Mouse (Mus musculus) limb, embryonic 12.5 days (tissue): ENCODE results near the gene Eif3g. TPM values are rescaled to one million over a fixed set of nuclear protein-coding genes. Genes with fewer than 3 reads are reported as not detected.
A peak's percentile ranks its signal among the peaks of the same experiment; 100 is the strongest.

ENCODE experiments used
- ATAC-seq: fragments of 200-750 bp; cut with Nextera tagmentation; 2 replicates; pipeline ENCODE4 v1.8.0; 2017; ENCODE audit warnings: low read depth, moderate TSS enrichment; ENCODE audit not compliant: insufficient number of reproducible peaks, insufficient read depth, low FRiP score, low TSS enrichment
- H3K27ac ChIP-seq: fragments of 300-500 bp; sonication (generic); 2 replicates; pipeline ENCODE4 v1.5.1; 2016; ENCODE audit warnings: mild to moderate bottlenecking, moderate library complexity
- H3K27me3 ChIP-seq: fragments of 300-500 bp; sonication (generic); 2 replicates; pipeline ENCODE4 v1.6.1; 2016; ENCODE audit warnings: mild to moderate bottlenecking, moderate library complexity
- H3K36me3 ChIP-seq: fragments of 300-500 bp; sonication (generic); 2 replicates; pipeline ENCODE4 v1.6.1; 2016; ENCODE audit warnings: mild to moderate bottlenecking, moderate library complexity
- H3K4me1 ChIP-seq: fragments of 300-500 bp; sonication (generic); replicated peaks from 2 replicates; pipeline ENCODE4 v1.6.1; 2016
- H3K4me2 ChIP-seq: fragments of 300-500 bp; sonication (generic); 2 replicates; pipeline ENCODE4 v1.6.1; 2016; ENCODE audit warnings: mild to moderate bottlenecking, moderate library complexity
- H3K4me3 ChIP-seq: fragments of 300-500 bp; sonication (generic); replicated peaks from 2 replicates; pipeline ENCODE4 v1.5.1; 2016; ENCODE audit warnings: mild to moderate bottlenecking
- H3K9ac ChIP-seq: fragments of 300-500 bp; sonication (generic); replicated peaks from 2 replicates; pipeline ENCODE4 v1.6.1; 2016; ENCODE audit warnings: mild to moderate bottlenecking, moderate library complexity
- H3K9me3 ChIP-seq: fragments of 300-500 bp; sonication (generic); 2 replicates; pipeline ENCODE4 v1.6.1; 2016; ENCODE audit warnings: mild to moderate bottlenecking, moderate library complexity
- WGBS: fragments of 180-500 bp; shearing (Covaris S2); methylation state at CpG from one replicate; pipeline ENCODE4 v1.1.7; 2016; 5-methylcytosine and 5-hydroxymethylcytosine counted together
- polyA plus RNA-seq: library from polyadenylated mRNA; unstranded; fragments of >200 nt; fragmentation: Nextera tagmentation; extraction: Ambion mirVana; gene quantifications from 2 replicates; pipeline ENCODE4 v1.2.1, GENCODE M21; 2016

The Eif3g gene
- polyA plus RNA-seq = 328 and 335 TPM in 2 replicates

DNA sequence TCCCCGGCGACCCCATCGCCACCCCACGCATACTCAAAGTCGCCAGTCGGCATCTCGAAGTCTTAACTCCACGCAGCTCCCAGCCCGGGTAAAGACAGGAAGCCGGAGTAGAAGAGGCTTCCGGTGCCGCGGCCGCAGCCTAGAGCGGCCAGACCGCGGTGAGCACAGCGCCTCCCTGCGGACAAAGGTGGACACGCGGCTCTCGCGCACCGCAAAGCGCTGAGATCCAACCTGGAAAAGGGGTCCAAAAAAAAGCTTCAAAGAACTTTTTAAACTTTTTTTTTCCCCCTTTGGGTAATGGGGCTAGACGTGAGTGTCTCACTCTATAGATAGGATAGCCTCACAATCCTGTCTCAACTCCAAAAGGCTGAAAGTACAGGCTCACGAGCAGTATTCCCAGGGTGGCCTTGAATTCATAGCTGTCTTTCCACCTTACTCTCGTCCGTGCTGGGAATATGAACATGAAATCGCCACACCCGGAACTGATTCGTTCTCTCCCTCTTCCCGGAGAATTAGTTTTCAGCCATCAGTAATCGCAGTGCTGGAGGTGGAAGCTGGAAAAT lies at the start of gene Eif3g:
TSS of gene Eif3g (minus strand) at position 113 of the 563 bp plus-strand sequence.
- 4% methylated on average over 34 of the region's 34 CpGs for WGBS
- peaks cover 11% of the 10 kb centered on the region for H3K4me1 ChIP-seq
- peak within 1 kb of the TSS; percentile 67; the same call in 1 of the 2 replicates for H3K27ac ChIP-seq
- peaks cover 38% of the 10 kb centered on the region for H3K36me3 ChIP-seq
- H3K4me3 ChIP-seq = peak within 1 kb of the TSS; percentile 98
- no peaks in the 10 kb centered on the region for H3K9me3 ChIP-seq
- peak within 1 kb of the TSS; percentile 94 for H3K9ac ChIP-seq
- H3K27me3 ChIP-seq = no peaks in the 10 kb centered on the region
- peak within 1 kb of the TSS; percentile 97 for H3K4me2 ChIP-seq
- peak; percentile 79 for ATAC-seq

DNA sequence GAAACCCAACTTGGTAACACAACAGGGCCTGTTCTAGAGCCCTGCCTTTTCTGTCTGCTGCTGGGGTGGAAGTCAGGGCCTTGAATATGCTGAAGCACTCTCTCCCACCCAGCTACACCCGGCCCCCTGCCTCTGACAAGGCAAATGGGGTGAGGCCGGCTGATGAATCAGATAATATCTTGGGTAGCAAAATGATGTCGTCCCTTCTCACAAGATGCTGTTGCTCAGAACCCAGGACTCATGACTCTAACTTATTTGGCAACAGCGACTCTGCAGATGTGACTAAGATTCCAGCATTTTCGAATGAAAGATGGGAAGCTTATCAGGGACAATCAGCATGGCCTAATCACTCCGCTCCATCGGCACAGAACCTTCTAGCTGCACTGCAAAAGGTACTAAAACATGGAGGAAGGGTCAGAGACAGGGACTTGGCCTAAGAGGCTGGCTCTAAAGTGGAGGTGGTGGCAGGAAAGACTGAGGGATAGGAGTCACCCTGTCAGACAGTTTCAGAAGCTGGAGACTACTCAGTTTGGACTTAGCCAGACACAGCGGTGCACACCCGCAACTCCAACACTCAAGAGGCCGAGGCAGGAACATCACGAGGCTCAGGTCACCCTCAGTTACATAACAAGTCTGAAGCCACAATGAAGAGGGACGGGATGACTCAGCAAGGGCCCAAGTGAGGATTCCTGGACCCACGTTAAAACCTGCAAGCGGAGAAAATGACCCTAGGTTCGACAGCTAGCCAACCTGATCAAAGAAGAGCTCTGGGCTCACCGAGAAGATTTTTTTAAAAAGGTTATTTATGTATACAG lies 47.9 kb upstream of the Eif3g start:
- Histone ChIP-seq H3K4me2 (no peak overlapping the region), H3K4me1 (peaks cover 44% of the 10 kb centered on the region), H3K36me3 (peaks cover 55% of the 10 kb centered on the region), H3K27ac (no peak overlapping the region), H3K27me3 (no peaks in the 10 kb centered on the region), H3K9ac (no peak overlapping the region), H3K4me3 (no peak overlapping the region), H3K9me3 (no peaks in the 10 kb centered on the region)
- no peak for ATAC-seq
- 81% methylated on average over 16 of the region's 16 CpGs for WGBS

DNA sequence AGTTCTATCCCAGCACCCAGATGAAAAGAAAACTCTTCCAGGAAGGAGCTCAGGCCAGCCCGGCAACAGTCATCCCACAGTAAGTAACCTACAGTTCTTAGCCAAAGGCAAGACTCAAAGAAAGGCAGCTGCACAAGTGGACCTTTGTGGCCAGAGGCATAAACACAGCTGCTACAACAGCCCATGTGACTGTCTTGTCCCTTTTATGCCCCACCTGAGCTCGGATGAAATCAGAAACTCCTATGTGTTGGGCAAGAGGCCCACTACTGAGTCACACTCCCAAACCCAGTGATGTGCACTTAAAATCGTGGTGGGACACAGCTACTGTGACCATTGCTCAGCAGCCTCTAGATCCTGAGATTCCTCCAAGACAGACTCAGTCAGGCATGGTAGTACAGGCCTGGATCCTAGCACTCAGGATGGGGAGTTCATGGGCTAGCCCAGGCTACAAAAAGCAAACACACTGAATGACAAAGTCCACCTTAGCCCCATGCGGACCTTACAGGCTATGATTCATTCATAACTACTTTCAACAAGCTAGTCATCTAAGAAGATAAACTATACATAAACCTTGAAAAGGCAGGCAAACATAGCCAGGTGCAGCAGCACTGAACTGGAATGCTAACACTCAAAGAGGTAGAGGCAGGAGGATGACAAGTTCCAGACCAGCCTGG lies 46.4 kb upstream of the Eif3g start:
- H3K9ac ChIP-seq = peak overlapping the region; percentile 2; the same call in 1 of the 2 replicates
- no peaks in the 10 kb centered on the region for H3K9me3 ChIP-seq
- H3K27ac ChIP-seq = peak overlapping the region; percentile 53
- H3K4me2 ChIP-seq = no peak overlapping the region
- H3K4me1 ChIP-seq = peaks cover 29% of the 10 kb centered on the region
- H3K36me3 ChIP-seq = peaks cover 69% of the 10 kb centered on the region
- WGBS = 60% methylated on average over 4 of the region's 4 CpGs
- no peaks in the 10 kb centered on the region for H3K27me3 ChIP-seq
- no peak for ATAC-seq
- no peak overlapping the region for H3K4me3 ChIP-seq

DNA sequence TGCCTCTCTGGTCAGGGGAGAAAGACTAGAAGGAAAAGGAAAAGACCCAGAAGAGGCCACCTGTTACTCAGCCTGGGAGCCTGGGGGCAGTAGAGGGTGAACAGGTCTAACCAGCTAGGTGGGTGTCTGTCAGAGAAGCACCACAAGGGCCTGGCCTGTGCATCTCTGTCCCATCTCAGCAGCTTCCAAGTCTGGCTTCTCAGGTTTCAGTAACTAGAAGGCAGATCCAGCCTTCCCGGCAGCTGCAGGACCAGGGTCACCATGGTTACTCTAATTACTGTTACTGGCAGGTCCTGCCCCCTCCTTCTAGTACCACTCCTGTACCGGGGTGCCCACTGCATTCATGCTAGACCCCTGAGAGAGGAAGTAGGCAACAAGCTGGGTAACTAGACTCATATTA lies 45.5 kb upstream of the Eif3g start:
- WGBS = 3% methylated on average over 2 of the region's 2 CpGs
- H3K9ac ChIP-seq = 0 out of 2 replicates have a peak overlapping the region, but pooled peaks have one; percentile 2
- no peak overlapping the region for H3K4me3 ChIP-seq
- H3K4me2 ChIP-seq = no peak overlapping the region
- H3K27ac ChIP-seq = no peak overlapping the region
- peaks cover 21% of the 10 kb centered on the region for H3K4me1 ChIP-seq
- no peaks in the 10 kb centered on the region for H3K27me3 ChIP-seq
- peak; percentile 63; the same call in 1 of the 2 replicates for ATAC-seq
- H3K36me3 ChIP-seq = peaks cover 75% of the 10 kb centered on the region
- H3K9me3 ChIP-seq = no peaks in the 10 kb centered on the region

DNA sequence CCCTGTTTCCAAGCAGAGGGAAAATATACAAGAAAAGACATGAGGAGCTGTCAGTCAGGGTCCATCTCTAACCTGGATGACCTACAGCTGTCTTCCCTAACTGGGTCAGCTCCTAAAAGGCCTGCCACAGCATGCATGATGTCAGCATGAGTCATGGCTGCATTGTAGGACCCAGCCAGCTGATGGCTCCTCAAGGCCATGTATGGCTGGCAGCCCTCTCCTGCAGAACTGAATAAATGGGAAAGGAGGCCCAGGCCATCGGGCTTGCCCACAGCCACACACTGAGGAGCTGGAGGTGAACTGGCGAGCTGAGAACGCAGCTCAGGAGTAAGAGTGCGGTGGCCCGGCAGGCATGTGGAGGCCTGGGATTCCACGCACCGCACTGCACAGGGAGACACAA lies 45.0 kb upstream of the Eif3g start:
- no peaks in the 10 kb centered on the region for H3K27me3 ChIP-seq
- ATAC-seq = peak; percentile 6; the same call in 1 of the 2 replicates
- H3K9ac ChIP-seq = no peak overlapping the region
- H3K27ac ChIP-seq = 0 out of 2 replicates have a peak overlapping the region, but pooled peaks have one; percentile 54
- peaks cover 19% of the 10 kb centered on the region for H3K4me1 ChIP-seq
- no peak overlapping the region for H3K4me2 ChIP-seq
- WGBS = 94% methylated on average over 7 of the region's 7 CpGs
- H3K36me3 ChIP-seq = peaks cover 78% of the 10 kb centered on the region
- H3K4me3 ChIP-seq = no peak overlapping the region
- H3K9me3 ChIP-seq = no peaks in the 10 kb centered on the region

DNA sequence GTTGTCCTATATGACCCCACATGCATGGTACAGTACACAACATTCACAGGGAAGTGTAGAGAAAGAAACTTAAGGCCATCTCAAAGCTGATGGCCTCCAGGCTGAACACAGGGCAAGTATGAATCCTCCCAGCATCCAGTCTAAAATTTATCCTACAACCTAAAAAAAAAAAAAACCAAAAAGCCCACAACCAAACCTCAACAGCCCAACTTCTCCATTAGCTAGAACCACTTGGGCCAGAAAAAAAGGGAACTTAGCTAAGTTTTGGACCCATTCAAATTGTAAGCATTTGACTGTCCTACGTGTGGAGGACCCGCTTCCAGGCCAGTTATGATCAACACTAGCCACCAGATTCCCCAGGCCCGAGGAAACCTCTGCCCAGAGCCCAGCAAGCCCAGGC lies 24.8 kb upstream of the Eif3g start:
- Histone ChIP-seq H3K36me3 (peaks cover 100% of the 10 kb centered on the region), H3K27me3 (no peaks in the 10 kb centered on the region), H3K4me1 (no peaks in the 10 kb centered on the region), H3K9ac (no peak overlapping the region), H3K4me3 (no peak overlapping the region), H3K9me3 (no peaks in the 10 kb centered on the region), H3K4me2 (no peak overlapping the region), H3K27ac (no peak overlapping the region)
- no peak for ATAC-seq
- WGBS = 89% methylated on average over 3 of the region's 3 CpGs

DNA sequence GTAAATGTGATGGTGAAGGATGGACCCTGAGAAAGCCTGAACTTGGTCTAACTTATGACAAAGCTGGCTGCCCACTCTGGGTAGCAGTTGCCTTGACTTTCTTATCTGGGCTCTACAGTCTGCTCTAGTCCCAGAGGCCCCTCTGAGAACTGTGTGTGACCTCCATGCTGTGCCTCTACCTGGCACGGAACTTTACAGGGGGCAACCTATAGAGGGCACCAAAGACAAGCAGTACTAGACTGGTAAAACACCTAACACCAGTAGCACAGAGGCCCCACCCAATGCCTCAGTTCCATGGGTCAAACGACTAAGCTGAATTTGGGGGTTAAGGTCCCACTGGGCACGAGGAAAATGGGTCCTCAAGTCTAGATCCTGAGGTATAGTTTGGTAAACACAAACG lies 17.7 kb upstream of the Eif3g start:
- ATAC-seq = no peak
- H3K4me3 ChIP-seq = no peak overlapping the region
- 80% methylated on average over 4 of the region's 4 CpGs for WGBS
- H3K27me3 ChIP-seq = no peaks in the 10 kb centered on the region
- no peak overlapping the region for H3K27ac ChIP-seq
- H3K4me2 ChIP-seq = no peak overlapping the region
- H3K36me3 ChIP-seq = peaks cover 99% of the 10 kb centered on the region
- H3K9me3 ChIP-seq = no peaks in the 10 kb centered on the region
- no peaks in the 10 kb centered on the region for H3K4me1 ChIP-seq
- no peak overlapping the region for H3K9ac ChIP-seq

DNA sequence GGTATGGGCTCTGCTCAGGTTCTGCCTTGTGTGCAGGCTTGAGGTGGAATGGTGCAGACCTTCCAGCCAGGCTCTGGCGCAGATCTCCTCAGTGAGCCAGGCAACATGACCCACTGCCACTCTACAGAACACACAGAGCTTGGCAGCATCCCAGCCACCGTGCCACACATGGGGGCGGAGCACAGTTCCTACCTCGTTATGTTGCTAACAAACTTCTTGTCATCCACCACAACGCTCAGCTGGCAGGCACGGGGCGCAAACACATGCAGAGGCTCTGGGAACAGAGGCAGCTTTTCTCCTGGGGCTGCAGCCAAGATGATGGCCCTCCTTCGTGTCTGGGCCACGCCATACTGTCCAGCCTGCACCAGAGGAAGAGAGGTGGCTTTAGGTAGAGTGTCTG lies 11.5 kb upstream of the Eif3g start:
- H3K4me3 ChIP-seq = no peak overlapping the region
- peaks cover 99% of the 10 kb centered on the region for H3K36me3 ChIP-seq
- no peaks in the 10 kb centered on the region for H3K27me3 ChIP-seq
- 94% methylated on average over 9 of the region's 9 CpGs for WGBS
- H3K9ac ChIP-seq = no peak overlapping the region
- no peak overlapping the region for H3K4me2 ChIP-seq
- ATAC-seq = no peak
- H3K9me3 ChIP-seq = no peaks in the 10 kb centered on the region
- H3K4me1 ChIP-seq = no peaks in the 10 kb centered on the region
- H3K27ac ChIP-seq = no peak overlapping the region

DNA sequence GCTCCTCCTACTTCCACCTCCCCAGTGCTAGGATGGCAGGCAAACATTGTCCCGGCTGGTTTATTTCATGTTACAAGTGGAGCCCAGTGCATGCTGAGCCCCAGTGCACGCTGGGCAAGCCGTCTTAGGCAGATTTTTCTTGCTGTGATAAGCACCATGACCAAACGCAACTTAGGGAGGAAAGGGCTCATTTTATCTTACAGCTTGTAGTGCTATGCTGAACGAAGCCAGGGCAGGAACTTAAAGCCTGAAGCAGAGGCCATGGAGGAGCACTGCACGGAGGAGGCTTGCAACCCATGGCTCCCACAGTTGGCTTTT lies 3.7 kb upstream of the Eif3g start:
- peaks cover 33% of the 10 kb centered on the region for H3K36me3 ChIP-seq
- WGBS = 38% methylated on average over 6 of the region's 6 CpGs
- no peaks in the 10 kb centered on the region for H3K9me3 ChIP-seq
- peaks cover 8% of the 10 kb centered on the region for H3K4me1 ChIP-seq
- no peak overlapping the region for H3K4me3 ChIP-seq
- H3K4me2 ChIP-seq = no peak overlapping the region
- no peaks in the 10 kb centered on the region for H3K27me3 ChIP-seq
- no peak for ATAC-seq
- no peak overlapping the region for H3K9ac ChIP-seq
- H3K27ac ChIP-seq = no peak overlapping the region

DNA sequence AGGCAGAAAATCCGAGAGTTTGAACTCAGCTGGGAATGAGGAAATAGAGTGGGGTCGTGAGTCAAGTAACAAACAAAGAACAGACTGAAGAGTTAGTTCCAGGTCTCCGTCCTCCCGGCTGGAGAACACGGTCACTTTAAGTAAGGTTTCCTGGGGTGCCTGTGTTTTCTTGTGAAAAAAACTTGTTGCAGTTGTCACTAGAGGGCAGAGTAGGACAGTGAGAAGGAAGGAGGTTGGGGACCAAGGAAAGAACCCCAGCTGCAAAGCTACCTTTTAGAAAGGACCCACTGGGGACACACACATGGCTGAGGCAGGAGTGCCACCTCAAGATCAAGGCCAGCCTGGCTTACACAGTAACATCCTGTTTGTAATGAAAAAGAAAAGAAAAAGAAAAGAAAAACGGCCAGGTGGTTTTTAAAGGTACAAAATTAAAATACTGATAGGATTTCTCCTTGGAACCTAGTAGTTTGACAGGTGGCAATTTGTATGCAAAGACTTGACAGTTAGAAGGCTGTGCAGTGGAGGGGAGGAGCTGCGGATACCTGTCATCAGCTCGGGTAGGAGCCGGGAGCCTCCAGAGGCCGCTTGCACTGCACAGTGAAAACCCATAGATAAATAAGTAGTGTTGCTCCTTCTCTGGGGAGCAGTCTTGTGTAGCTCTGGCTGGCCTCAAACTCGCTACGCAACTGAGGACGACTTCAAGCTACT lies 3.2 kb upstream of the Eif3g start:
- Histone ChIP-seq H3K4me2 (no peak overlapping the region), H3K27ac (no peak overlapping the region), H3K4me3 (no peak overlapping the region), H3K4me1 (peaks cover 11% of the 10 kb centered on the region), H3K9me3 (no peaks in the 10 kb centered on the region), H3K27me3 (no peaks in the 10 kb centered on the region), H3K36me3 (peaks cover 33% of the 10 kb centered on the region), H3K9ac (0 out of 2 replicates have a peak overlapping the region, but pooled peaks have one; percentile 8)
- no peak for ATAC-seq
- 16% methylated on average over 13 of the region's 13 CpGs for WGBS
